Mouse (Mus musculus) stomach, postnatal 0 days (tissue): Measurements from ENCODE around the gene Aco1. TPM values are rescaled to one million over a fixed set of nuclear protein-coding genes. Genes with fewer than 3 reads are reported as not detected.

ENCODE experiments used
- ATAC-seq: fragments of 200-750 bp; cut with Nextera tagmentation; 2 replicates; pipeline ENCODE4 v1.8.0; 2017; ENCODE audit not compliant: low FRiP score, low TSS enrichment
- DNase-seq: peaks from one replicate; pipeline ENCODE4 v3.0.0-alpha.2; 2016; ENCODE audit warnings: low spot score
- H3K27ac ChIP-seq: fragments of 300-500 bp; sonication (generic); replicated peaks from 2 replicates; pipeline ENCODE4 v1.5.1; 2014; ENCODE audit warnings: mild to moderate bottlenecking, control low read depth
- H3K27me3 ChIP-seq: fragments of 300-500 bp; sonication (generic); 2 replicates; pipeline ENCODE4 v1.6.1; 2014; ENCODE audit warnings: low read length; ENCODE audit not compliant: control insufficient read depth, insufficient read depth
- H3K36me3 ChIP-seq: fragments of 300-500 bp; sonication (generic); 2 replicates; pipeline ENCODE4 v1.6.1; 2014; ENCODE audit warnings: low read length, mixed read lengths; ENCODE audit not compliant: control insufficient read depth, insufficient read depth
- H3K4me1 ChIP-seq: fragments of 300-500 bp; sonication (generic); replicated peaks from 2 replicates; pipeline ENCODE4 v1.6.1; 2014; ENCODE audit warnings: antibody characterized with exemption; ENCODE audit not compliant: control insufficient read depth, insufficient read depth
- H3K4me2 ChIP-seq: fragments of 300-500 bp; sonication (generic); replicated peaks from 2 replicates; pipeline ENCODE4 v1.6.1; 2014; ENCODE audit warnings: low read depth, mild to moderate bottlenecking, control low read depth, moderate library complexity
- H3K4me3 ChIP-seq: fragments of 300-500 bp; sonication (generic); 2 replicates; pipeline ENCODE4 v1.5.1; 2014; ENCODE audit warnings: low read depth, low read length, control low read depth
- H3K9ac ChIP-seq: fragments of 300-500 bp; sonication (generic); 2 replicates; pipeline ENCODE4 v1.6.1; 2014; ENCODE audit warnings: mild to moderate bottlenecking, low read length, control low read depth, mixed read lengths
- H3K9me3 ChIP-seq: fragments of 300-500 bp; sonication (generic); 2 replicates; pipeline ENCODE4 v1.6.1; 2016; ENCODE audit warnings: low read length; ENCODE audit not compliant: control insufficient read depth
- CTCF ChIP-seq: IDR thresholded peaks from 2 replicates; pipeline ENCODE4 v1.5.1; 2016; ENCODE audit warnings: antibody characterized with exemption, low read depth, mild to moderate bottlenecking, moderate library complexity
- EP300 ChIP-seq: optimal IDR thresholded peaks from 2 replicates; pipeline ENCODE3; 2016; ENCODE audit warnings: antibody characterized with exemption
- WGBS: fragments of 180-500 bp; shearing (Covaris S2); extraction: QIAGEN DNeasy Blood & Tissue Kit; methylation state at CpG from one replicate; pipeline ENCODE4 v1.1.7; 2014; 5-methylcytosine and 5-hydroxymethylcytosine counted together
- polyA plus RNA-seq: library from polyadenylated mRNA; unstranded; fragments of >200 nt; fragmentation: Nextera tagmentation; extraction: Ambion mirVana; gene quantifications from 2 replicates; pipeline ENCODE4 v1.2.1, GENCODE M21; 2015

Gene Aco1
- polyA plus RNA-seq, 1 experiment from 2014 or later: 33.2 TPM

DNA sequence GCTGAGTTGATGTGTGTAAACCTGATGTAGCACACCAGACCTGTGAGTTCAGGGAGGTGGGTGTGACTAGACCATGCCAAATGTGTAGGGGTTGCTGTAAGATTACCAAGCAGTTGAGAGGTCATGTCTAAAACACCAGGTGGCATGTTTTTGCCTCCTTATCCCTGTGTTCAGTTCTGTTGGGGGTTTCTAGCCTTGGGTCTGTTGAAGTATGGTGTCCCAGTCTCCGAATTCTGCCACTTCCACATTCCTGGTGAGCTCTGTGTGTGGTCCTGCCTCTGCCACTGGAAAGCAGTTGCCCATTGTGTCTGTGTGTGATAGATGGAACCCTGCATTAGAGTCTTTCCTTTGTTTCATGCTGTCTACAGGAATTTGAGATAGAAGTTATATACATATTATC lies 1.7 kb downstream of the Aco1 start:
- Histone ChIP-seq H3K36me3 (no peaks in the 10 kb centered on the region), H3K4me1 (peaks cover 2% of the 10 kb centered on the region; the same call in 1 of the 2 replicates), H3K27ac (0 out of 2 replicates have a peak overlapping the region, but pooled peaks have one; percentile 97), H3K27me3 (no peaks in the 10 kb centered on the region), H3K4me3 (peak overlapping the region; percentile 73), H3K9ac (no peak overlapping the region), H3K4me2 (peak overlapping the region; percentile 90), H3K9me3 (no peaks in the 10 kb centered on the region)
- WGBS: 21% methylated on average over 1 of the region's 1 CpGs
- DNase-seq (no peak), ATAC-seq (no peak)
- no peak for TF ChIP-seq CTCF
- TF ChIP-seq EP300: no peak

DNA sequence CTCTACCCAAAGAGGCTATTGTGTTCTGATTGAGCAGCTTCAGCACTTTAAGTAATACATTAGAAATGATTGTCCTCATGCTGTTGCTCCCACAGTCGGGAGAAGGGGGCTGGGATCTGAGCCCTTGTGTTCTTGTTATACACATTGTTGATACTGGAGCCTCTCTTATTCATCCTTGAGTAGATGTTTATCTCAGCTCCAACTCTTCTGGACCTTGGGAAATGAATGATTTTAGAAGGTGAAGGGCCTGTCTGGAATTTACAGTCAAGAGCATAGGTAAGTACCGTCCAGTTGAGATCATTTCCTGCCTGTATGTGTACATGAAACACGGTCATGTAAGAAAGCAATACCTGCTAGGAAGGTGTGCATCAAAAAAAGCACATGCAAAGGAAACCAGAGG lies 2.1 kb downstream of the Aco1 start:
- Histone ChIP-seq H3K27ac (no peak overlapping the region), H3K4me2 (0 out of 2 replicates have a peak overlapping the region, but pooled peaks have one; percentile 90), H3K36me3 (no peaks in the 10 kb centered on the region), H3K4me1 (peaks cover 2% of the 10 kb centered on the region; the same call in 1 of the 2 replicates), H3K9ac (no peak overlapping the region), H3K4me3 (no peak overlapping the region), H3K27me3 (no peaks in the 10 kb centered on the region), H3K9me3 (no peaks in the 10 kb centered on the region)
- 44% methylated on average over 3 of the region's 3 CpGs for WGBS
- ATAC-seq (no peak), DNase-seq (no peak)
- no peak for TF ChIP-seq CTCF
- TF ChIP-seq EP300: no peak

DNA sequence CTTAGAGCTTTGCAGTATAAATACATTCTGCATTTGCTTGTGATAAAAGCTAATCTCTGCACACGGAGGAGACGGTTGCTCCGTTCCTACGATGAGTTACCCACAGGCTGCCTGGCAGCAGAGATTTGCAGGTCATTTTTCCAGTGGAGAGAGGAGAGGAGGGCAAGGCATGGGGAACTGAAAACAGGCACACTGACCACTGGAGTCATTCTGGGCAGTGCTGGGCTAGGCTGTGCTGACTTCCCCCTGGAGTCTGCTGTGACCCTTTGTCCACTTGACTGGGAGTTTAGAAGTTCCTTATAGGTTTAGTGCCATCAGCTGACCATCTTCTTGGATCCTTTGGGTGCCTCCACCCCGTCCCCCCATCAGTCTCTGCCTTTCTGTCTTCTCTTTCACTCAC lies 5.4 kb downstream of the Aco1 start:
- ATAC-seq (no peak), DNase-seq (no peak)
- Histone ChIP-seq H3K9me3 (no peaks in the 10 kb centered on the region), H3K4me3 (no peak overlapping the region), H3K27me3 (no peaks in the 10 kb centered on the region), H3K27ac (no peak overlapping the region), H3K4me2 (no peak overlapping the region), H3K36me3 (no peaks in the 10 kb centered on the region), H3K9ac (no peak overlapping the region), H3K4me1 (no peaks in the 10 kb centered on the region; the same call in 1 of the 2 replicates)
- TF ChIP-seq EP300: no peak
- no peak for TF ChIP-seq CTCF
- WGBS: 81% methylated on average over 5 of the region's 5 CpGs

DNA sequence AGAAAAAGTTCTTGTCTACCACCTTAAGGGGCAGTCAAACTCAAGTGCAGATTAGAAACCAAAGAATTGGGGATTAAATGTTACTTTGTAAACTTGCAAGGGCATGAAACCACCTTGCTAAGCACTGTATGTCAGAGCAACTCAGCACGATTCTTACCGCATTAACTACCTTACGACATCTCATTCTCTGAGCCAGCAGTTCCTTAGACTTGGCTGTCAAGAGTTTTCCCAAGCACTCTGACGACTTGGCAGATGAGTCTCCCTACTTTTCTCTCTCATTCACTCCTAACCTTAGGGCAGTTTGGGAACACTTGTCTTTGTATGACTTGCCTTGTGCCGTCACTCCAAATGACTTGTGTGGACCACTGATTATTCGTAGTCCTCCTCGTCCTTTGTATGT lies 7.2 kb downstream of the Aco1 start:
- ATAC-seq (no peak), DNase-seq (no peak)
- no peak for TF ChIP-seq EP300
- no peak for TF ChIP-seq CTCF
- H3K27me3 ChIP-seq: no peaks in the 10 kb centered on the region
- no peaks in the 10 kb centered on the region for H3K9me3 ChIP-seq
- no peaks in the 10 kb centered on the region for H3K36me3 ChIP-seq
- 71% methylated on average over 7 of the region's 7 CpGs for WGBS
- no peaks in the 10 kb centered on the region; the same call in 1 of the 2 replicates for H3K4me1 ChIP-seq
- H3K4me3 ChIP-seq: no peak overlapping the region
- H3K4me2 ChIP-seq: no peak overlapping the region
- no peak overlapping the region for H3K27ac ChIP-seq
- H3K9ac ChIP-seq: no peak overlapping the region

DNA sequence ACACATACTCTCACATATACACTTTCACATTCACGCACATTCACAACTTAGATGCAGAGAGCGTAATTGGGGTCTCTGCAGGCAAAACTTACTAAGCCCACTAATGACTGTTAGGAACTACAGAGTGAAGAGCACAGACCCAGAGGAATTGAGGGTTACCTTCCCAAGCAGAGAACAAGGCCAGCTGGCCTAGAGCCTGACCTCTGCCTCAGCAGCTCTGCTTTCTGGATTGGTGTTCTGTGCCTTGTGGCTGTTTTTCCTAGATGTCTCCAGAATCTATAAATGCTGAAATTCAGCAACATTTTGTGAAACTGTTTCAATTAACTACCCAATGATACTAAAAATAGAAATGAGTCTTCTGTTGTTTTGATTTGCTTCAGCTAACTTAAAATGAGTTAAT lies 9.9 kb downstream of the Aco1 start:
- no peak overlapping the region for H3K4me3 ChIP-seq
- DNase-seq (no peak), ATAC-seq (no peak)
- H3K4me2 ChIP-seq: no peak overlapping the region
- no peaks in the 10 kb centered on the region for H3K36me3 ChIP-seq
- no peaks in the 10 kb centered on the region for H3K9me3 ChIP-seq
- H3K27me3 ChIP-seq: no peaks in the 10 kb centered on the region
- H3K9ac ChIP-seq: no peak overlapping the region
- WGBS: 100% methylated on average over 2 of the region's 2 CpGs
- no peak for TF ChIP-seq EP300
- no peak for TF ChIP-seq CTCF
- no peak overlapping the region for H3K27ac ChIP-seq
- peaks cover 6% of the 10 kb centered on the region; the same call in 1 of the 2 replicates for H3K4me1 ChIP-seq

DNA sequence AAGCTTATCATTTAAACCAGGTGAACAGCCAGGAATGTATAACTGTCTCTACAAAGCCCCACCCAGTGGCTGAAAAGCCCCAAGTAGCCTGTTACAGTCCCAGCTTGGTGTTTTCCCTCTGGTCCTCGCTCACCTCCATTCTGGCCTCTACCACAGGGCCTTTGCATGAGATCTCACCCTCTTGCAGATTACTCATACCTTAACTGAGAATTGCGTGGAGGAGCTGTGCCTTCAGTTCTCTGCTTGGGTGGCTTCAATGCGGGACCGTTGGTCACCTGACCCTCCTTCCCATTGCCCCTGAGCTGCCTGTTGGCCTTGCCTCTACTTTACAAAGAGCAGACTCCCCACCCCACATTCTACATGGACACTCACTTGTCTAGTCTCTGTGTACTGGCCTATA lies 10.6 kb downstream of the Aco1 start:
- H3K27ac ChIP-seq: no peak overlapping the region
- ATAC-seq (no peak), DNase-seq (no peak)
- peaks cover 6% of the 10 kb centered on the region; the same call in 1 of the 2 replicates for H3K4me1 ChIP-seq
- no peak overlapping the region for H3K9ac ChIP-seq
- no peaks in the 10 kb centered on the region for H3K9me3 ChIP-seq
- no peaks in the 10 kb centered on the region for H3K27me3 ChIP-seq
- H3K36me3 ChIP-seq: no peaks in the 10 kb centered on the region
- no peak overlapping the region for H3K4me2 ChIP-seq
- WGBS: 98% methylated on average over 4 of the region's 4 CpGs
- TF ChIP-seq CTCF: no peak
- TF ChIP-seq EP300: no peak
- H3K4me3 ChIP-seq: no peak overlapping the region
